Mouse (Mus musculus): ENCODE measurements at regions not wholly inside any gene's neighbourhood (a gene's known extent, or its start where the extent isn't known, plus 50 kb on each side); places are given as distances from the start of the nearest gene placed in this dataset.
"Not testable (repeated sequence)": the region's sequence is repeated elsewhere in the genome, so short reads cannot be mapped to it uniquely, and the experiment has no call there.

GRCm38 (mm10) chr4:81569531-81569930 is 126.9 kb upstream of the Mpdz start:
- DNase-seq: no peak

GRCm38 (mm10) chr4:81568404-81568803 is 125.8 kb upstream of the Mpdz start:
- no peak for DNase-seq

GRCm38 (mm10) chr4:81567928-81568327 is 125.3 kb upstream of the Mpdz start:
- DNase-seq: no peak

- peak; percentile 77 for DNase-seq
These were observed 123.9 kb upstream of the Mpdz start for GRCm38 (mm10) chr4:81566526-81566925.

GRCm38 (mm10) chr4:81565422-81566395 is 123.1 kb upstream of the Mpdz start:
- DNase-seq: peak; percentile 80

GRCm38 (mm10) chr4:81564446-81564845 is 121.8 kb upstream of the Mpdz start:
- peak; percentile 77 for DNase-seq

DNA sequence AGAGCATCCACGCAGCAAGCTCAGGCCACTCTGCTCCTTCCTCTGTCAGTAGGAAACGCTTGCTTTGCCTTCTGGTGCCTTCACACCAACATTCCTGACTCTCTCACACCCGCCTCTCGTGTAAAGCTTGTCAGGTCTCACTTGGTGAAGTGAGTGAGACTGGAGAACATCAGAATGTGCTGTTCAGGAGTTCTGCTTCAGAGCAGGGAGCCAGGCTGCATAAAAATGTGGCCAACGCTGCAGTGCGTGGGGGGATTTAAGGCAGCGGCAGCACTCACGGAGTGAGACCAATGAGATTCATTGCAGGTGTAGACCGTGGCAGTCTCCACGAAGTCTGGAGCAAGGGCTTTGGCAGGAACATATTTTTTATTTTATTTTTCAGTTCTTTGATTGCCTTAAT is 121.0 kb upstream of the Mpdz start:
- DNase-seq: no peak

DNA sequence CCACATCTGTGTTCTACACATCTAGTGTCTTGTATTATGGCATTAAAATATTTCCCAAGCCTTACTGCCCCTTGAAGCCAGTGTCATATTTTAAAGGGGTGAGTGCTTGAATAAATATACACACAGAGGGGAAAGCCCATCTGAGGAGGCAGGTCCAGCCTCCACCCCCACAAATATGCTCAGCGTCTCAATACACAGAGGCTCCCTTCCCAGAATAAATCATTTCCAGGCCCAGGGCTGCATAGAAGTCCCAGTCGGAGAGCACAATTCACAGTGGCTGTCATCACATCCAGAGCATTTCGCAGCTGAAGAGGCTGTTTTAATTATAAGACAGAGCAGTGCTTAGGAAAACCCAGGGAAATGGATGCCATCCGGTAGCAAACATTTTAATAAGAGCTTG is 118.8 kb upstream of the Mpdz start:
- no peak for DNase-seq

- DNase-seq: no peak
These were observed 108.2 kb upstream of the Mpdz start for GRCm38 (mm10) chr4:81550816-81551215.

- no peak for DNase-seq
These were observed 107.6 kb upstream of the Mpdz start for GRCm38 (mm10) chr4:81550256-81550655.

GRCm38 (mm10) chr4:81540496-81540895 is 97.9 kb upstream of the Mpdz start:
- DNase-seq: no peak

GRCm38 (mm10) chr4:81539551-81539950 is 96.9 kb upstream of the Mpdz start:
- no peak for DNase-seq

- no peak for DNase-seq
These were observed 94.2 kb upstream of the Mpdz start for GRCm38 (mm10) chr4:81536795-81537194.

DNA sequence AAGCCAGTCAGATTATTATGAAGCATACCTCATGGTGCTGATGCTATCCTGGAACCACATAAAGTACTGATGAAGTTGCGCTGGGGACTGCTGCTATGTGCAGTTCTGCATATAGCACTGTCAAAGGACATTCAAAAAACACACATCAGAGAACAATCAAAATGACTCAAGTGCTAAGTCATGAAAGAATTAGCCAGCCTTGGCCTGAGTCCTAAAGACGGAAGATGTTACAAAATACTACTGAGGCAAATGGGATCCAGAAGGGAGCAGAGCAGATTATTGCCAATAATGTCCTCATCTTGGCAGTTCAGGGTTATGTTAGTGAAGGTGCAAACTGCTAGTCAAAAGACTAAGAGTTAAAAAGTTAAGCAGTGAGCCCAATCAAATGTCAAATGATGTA is 87.9 kb upstream of the Mpdz start:
- DNase-seq: no peak

DNA sequence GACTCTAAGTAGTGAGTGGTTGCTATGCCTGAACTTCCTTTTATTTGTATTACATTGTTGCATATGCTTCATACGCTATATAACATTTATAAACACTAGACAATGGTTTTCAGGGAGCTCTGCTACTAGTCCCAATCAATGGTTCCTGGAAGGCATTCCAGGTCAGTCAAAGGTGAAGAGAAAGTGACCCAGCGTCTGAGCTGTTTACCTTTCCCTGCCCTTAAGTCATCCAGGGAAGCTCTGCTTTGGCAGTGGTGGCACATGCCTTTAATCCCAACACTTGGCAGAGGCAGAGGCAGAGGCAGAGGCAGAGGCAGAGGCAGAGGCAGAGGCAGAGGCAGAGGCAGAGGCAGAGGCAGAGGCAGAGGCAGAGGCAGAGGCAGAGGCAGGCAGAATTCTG is 76.5 kb upstream of the Mpdz start:
- DNase-seq: not testable (repeated sequence)

- DNase-seq: no peak
These were observed 71.9 kb upstream of the Mpdz start for GRCm38 (mm10) chr4:81514547-81514946.

DNA sequence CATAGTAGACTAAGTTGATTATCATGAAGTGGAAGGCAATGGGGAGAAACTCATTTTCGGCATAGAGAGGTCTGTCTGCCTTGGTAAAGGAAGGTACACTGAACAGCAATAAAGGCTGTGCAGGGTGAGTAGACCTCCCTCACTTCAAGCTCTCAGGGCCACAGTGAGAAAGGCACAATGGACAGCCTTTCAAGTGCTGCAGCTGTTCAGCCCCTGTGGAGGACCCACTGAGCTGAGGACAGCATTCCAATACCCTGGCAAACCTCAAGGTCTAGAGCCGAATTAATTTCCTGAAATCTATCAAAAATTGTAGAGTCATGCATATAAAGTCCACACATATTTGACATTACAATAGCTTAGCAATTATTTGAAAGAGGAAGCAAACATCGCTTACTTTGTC is 69.8 kb upstream of the Mpdz start:
- DNase-seq: no peak

DNA sequence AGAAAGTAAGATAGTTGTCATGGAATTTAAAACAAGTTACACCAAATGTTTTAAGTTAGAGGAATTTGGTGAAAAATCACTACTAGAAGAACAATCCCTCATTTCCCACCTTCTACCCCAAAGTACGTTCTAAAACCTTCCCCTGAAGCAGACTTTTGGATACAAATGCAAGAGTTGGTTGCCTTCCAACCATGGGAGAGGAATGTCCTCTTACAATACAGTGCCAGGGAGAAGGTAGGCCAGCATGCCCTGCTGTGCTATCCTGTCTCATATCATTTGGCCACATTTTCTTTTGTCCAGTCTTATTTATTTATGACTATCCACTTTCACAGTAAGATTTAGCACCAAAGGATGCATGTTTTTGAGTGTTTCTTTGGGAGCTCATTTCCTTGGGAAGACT is 66.2 kb upstream of the Mpdz start:
- DNase-seq: peak; percentile 9

GRCm38 (mm10) chr4:81506841-81507240 is 64.2 kb upstream of the Mpdz start:
- no peak for DNase-seq

- DNase-seq: no peak
These were observed 63.7 kb upstream of the Mpdz start for GRCm38 (mm10) chr4:81506306-81506705.

GRCm38 (mm10) chr4:81505096-81505495 is 62.5 kb upstream of the Mpdz start:
- DNase-seq: no peak

DNA sequence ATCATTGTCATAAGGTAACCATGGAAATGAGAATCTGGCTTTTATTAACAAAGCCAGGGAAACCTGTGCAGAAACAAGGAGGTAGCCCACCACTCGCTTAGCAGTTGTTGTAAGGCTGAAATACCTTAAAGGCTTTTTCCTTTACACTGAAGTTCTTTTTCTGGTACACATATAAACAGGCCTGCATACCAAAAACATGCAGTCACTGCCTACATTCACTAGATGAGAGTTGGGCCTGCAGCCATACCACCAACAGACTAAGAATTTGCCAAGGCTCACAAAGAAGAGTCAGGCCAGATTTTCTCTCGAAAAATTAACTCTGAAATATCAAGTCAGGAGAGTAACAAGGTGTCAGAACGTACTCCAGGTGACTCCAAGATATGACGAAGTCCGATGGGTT is 61.3 kb upstream of the Mpdz start:
- no peak for DNase-seq

DNA sequence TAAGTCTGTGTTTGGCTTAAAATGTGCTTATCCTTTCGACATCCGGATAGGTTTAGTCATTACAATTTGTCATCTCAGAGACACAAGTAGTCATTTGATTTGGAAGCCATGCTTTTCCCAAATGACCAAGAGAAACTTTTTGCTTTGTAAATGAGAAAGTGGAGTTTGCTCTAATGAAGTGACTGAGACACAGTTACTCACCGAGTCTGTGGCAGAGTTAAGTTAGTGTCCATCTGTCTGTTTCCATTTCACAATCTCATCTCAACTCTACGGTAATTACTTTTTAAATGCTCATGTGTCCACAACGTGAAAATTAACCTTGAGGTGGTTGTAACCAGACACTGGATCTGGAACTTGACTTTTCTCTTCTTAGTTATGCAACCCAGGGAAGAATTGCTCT is 59.2 kb upstream of the Mpdz start:
- DNase-seq: no peak

DNA sequence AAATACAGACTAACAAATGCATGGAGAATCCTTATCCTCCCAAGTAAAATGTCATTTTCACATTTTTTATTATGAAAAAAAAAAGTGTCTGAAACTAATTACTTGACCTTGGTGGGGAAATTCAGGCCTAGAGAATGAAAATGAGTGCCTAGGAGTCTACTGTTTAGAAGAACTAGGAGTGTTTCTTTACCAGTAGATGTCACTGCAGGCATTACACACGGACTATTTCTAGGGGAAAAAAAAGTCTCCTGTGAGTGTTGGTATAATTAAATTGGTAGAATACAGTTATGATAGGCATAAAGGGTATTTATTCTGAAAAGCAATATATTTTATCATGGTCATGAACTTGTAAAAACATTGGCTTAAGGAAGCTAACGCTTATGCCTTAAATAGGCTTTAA is 55.5 kb upstream of the Mpdz start:
- DNase-seq: peak; percentile 32

- no peak for DNase-seq
These were observed 50.2 kb upstream of the Mpdz start for GRCm38 (mm10) chr4:81492811-81493210.
